Mouse (Mus musculus): Measurements from ENCODE around the gene Cd247.

The Cd247 gene

GRCm38 (mm10) chr1:165853131-165853721 is 64.7 kb downstream of the Cd247 start:
- no peak for DNase-seq (ENCODE audit: low spot score in 2 of 2)

- peak; percentile 67 to 71 for DNase-seq (ENCODE audit: low spot score in 2 of 2)
Measured at GRCm38 (mm10) chr1:165853729-165854420, 65.4 kb downstream of the Cd247 start.

DNA sequence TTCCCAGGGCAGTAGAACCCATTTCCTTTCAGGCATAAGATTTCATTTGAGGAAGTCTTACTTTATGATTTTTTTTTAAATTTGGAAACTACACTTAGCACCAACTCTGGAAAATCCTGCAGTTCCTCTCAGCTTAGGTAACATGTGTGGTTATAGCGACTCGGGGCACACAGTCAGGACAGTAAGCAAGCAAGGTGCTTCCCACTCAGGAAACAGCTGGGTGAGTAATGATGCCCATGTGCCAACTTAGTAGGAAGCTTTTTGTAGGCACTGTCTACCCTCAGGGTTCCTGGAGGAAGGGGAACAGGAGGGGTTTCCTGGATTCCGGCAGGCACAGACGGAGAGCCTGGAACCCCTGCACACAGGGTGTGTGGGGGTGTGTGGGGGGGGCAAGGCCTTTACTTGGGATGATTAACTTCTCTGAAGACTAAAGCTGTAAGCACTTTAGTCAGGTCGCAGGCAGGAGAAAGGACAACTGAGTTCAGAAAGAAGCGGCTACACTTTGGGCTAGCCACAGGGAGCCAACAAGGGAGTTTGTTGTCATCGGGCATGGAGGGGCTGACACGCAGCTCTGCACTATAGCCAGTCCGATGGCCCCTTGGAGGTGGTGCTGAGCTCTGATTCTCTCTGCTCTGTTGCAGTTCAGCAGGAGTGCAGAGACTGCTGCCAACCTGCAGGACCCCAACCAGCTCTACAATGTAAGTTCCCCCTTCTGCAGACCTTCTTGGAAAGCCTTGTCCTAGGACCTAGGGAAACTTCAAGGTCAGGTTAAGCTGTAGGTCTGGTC is 67.5 kb downstream of the Cd247 start:
- no peak for DNase-seq (ENCODE audit: low spot score in 2 of 2)

GRCm38 (mm10) chr1:165857279-165857678 is 68.8 kb downstream of the Cd247 start:
- DNase-seq (ENCODE audit: low spot score in 2 of 2) = no peak

- no peak for DNase-seq (ENCODE audit: low spot score in 2 of 2)
Measured at GRCm38 (mm10) chr1:165858356-165858755, 69.9 kb downstream of the Cd247 start.

DNA sequence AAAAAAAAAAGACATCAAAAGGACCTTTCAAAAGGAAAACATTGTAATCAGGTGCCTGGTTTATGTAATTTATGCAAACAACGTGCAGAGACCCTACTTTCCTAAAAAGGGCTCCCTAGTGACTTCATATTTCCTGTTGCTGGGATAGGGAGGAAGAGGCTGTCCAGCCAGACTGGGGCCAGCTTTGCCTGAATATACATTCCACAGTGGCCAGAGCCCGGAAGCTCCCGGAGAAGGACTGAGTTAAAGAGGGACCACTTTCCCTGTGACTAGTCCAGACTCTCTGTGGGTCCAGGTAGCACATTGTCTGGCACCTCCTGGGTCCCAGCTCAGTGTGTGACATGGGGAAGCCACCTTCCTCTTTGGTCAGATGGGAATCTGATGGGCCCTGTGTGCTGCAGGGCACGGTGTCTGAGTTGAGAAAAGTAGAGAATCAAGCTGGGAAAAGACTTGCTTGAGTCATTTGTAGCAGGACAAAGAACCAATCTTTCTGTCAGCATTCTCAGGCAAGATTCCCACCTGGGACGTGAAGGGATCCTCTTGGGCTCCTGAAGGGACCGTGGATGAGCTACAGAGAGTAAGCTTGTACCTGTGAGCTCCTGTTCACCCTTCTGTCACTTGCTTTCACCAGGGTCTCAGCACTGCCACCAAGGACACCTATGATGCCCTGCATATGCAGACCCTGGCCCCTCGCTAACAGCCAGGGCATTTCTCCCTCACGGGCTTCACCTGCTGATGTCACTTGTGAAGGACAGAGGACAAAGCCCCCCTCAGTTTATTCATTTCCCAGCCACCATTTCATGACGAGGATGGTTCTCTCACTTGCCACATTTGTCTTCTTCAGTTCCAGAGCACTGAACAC is 72.1 kb downstream of the Cd247 start:
- DNase-seq (ENCODE audit: low spot score in 2 of 2) = no peak

GRCm38 (mm10) chr1:165861235-165861609 is 72.7 kb downstream of the Cd247 start:
- DNase-seq (ENCODE audit: low spot score in 2 of 2) = no peak

DNA sequence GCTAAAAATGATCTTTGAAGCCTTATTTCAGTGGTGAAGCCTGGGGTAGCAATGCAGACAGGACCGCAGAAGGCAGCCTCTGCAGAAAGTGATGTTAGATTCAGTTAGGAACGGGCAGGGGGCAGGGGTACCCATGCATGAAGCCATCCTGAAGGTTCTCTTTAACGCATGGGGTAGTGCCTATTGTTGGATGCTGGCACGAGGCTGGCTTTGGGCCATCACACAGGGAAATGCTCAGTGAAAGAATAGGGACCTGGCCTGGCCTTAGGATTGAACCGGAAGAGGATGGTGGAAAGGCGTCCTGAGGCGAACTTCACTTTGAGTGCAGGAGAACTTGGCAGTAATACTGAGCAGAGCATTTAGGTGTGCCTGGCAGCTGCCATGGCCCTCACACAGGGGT is 73.6 kb downstream of the Cd247 start:
- DNase-seq (ENCODE audit: low spot score in 2 of 2) = no peak

GRCm38 (mm10) chr1:165864864-165865795 is 76.6 kb downstream of the Cd247 start:
- no peak for DNase-seq (ENCODE audit: low spot score in 2 of 2)

DNA sequence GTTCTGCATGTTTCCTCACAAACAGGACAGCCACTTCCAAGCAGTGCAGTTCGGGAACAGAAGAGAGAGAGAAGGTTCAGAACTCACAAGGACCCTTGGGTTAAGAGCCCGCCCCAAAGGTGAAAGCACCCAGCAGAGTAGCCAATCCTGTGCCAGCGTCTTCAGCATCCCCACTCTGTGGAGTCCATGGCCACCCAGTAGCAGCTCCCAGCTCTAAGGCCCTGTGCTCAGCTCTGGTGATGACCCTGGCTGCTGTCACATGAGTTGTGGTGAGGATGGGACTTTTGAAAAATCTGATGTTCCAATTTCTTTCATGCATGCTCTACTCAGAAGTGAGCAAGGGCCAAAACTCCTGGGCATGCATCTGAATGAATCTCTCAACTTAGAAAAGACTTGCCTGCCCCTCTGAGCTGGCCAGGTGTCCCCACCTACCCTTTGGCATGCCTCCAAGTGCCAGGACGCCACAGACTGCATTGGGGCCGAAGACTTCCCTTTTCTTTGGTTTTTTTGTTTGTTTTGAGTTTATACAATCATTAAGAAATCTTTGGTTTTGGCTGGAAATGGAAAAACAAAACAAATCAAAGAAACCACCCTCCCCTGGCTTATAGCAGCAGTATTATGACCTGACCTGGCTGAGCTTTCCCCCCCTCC is 78.3 kb downstream of the Cd247 start:
- no peak for DNase-seq (ENCODE audit: low spot score in 2 of 2)

DNA sequence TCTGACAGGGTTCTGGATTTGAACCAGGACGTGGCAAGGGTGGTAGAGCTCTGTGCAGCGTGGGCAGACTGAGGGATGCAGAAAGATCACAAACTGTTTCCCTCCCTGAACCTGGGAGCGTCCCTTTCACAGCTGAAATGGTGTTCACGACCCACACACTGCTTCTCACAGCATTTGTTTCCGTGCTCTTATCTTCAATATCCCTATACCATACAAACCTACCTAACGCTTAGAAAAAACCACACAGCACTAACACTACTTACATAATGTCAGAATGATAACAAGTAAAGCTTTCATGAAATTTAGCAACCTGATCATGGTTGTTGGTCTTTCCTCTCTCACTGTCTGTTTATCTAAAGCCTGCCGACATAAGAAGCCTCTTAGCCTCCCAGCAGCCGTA is 80.2 kb downstream of the Cd247 start:
- no peak for DNase-seq (ENCODE audit: low spot score in 2 of 2)

- DNase-seq (ENCODE audit: low spot score in 2 of 2) = no peak
Measured at GRCm38 (mm10) chr1:165874645-165875044, 86.2 kb downstream of the Cd247 start.

- DNase-seq (ENCODE audit: low spot score in 2 of 2) = no peak
Measured at GRCm38 (mm10) chr1:165875520-165876284, 87.2 kb downstream of the Cd247 start.

DNA sequence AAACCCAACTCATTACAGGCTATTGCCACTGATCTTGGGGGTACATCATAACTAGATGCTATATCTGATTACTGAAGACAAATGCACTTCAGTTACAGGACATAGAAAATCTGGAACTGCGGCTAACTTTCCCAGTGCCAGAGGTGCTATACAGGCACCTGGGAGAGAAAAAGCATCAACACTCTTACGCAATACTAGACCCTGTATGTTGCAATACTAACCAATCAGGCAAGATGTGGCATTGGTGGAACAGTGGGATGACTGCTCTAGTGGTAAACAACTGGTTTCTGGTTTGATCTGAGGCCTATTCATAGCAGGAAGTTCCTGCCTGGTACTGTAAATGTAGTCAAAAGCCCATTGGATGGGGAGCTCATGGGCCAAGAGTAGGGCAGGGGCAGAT is 90.3 kb downstream of the Cd247 start:
- no peak for DNase-seq (ENCODE audit: low spot score in 2 of 2)

- no peak for DNase-seq (ENCODE audit: low spot score in 2 of 2)
Measured at GRCm38 (mm10) chr1:165882146-165882900, 93.8 kb downstream of the Cd247 start.

DNA sequence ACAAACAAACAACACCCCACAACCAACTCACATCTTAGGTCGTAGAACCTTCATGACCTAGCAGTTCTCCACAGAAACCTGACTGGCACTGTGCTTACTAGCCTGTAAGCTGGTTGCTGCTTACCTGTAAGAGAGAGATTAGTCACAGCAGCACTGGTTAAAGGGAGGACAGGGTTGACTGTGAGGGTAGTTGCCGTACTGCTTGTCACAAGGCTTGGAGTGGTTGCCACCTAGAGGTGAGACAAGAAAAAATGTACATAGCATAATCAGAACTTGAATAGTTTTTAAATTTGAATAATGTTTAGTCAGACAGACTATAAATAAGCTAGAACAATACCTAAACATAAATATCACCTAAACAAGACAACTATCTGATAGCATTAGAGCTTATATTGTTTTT is 103.2 kb downstream of the Cd247 start:
- no peak for DNase-seq (ENCODE audit: low spot score in 2 of 2)

GRCm38 (mm10) chr1:165903596-165903995 is 115.1 kb downstream of the Cd247 start:
- DNase-seq (ENCODE audit: low spot score in 2 of 2) = no peak

GRCm38 (mm10) chr1:165908153-165908552 is 119.7 kb downstream of the Cd247 start:
- no peak for DNase-seq (ENCODE audit: low spot score in 2 of 2)

DNA sequence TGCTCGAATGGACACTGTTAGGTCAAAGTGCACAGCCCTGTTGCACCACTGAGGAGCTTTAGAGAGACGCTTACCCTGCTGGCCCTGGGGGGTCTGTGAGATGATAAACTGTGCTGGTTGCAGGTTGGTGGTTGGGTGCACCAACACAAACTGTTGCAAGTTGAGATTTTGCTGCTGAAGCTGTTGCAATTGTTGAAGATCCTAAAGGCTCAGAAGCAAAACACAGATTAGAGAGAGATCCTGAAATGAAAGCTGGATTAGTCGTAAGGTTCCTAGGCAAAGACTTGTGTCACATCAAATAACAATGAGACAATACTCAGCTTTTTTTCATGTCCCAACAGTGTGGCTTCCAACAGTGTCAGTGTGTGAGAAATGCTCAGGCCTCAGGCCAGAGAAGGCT is 120.3 kb downstream of the Cd247 start:
- DNase-seq (ENCODE audit: low spot score in 2 of 2) = no peak
